Mouse (Mus musculus) layer of hippocampus, postnatal 25 days (tissue): ENCODE data around the gene Themis3. TPM values are rescaled to one million over a fixed set of nuclear protein-coding genes. Genes with fewer than 3 reads are reported as not detected.

ENCODE experiments used
- DNase-seq, 2 experiments: peaks; one replicate each; pipeline ENCODE4 v3.0.0; 2022; ENCODE audit warnings: mixed read lengths in 2 of 2, low spot score in 1 of 2; ENCODE audit errors: extremely low spot score in 1 of 2
- total RNA-seq, 2 experiments: library from RNA; stranded (reverse); gene quantifications; 2 replicates each; pipeline ENCODE4 v1.2.3; 2021

Themis3 gene
- under 1 TPM in 1 of 2 experiments, not detected in 1; 0.17 TPM for total RNA-seq

DNA sequence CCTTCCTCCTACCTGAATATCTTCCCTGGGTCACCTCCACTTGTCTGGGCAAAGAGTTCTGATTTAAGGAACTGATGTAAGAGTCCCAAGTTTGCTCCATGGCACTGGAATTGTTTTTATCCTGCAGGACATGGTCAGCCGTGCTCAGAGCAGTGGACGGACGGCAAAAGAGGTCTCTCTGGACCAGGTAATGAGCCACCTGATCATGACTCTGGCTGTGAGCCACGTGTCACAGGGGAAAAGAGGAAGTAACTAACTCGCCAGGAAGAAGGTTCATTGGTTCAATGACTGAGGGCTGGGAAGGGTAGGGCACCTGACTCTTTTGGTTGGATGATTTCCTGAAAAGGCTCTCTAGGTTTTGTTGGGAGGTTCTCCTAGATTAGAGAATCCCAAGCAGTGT, at the start of gene Themis3:
Gene Themis3 (minus strand): TSS at position 187 of the 400 bp plus-strand sequence.
- DNase-seq = no peak

DNA sequence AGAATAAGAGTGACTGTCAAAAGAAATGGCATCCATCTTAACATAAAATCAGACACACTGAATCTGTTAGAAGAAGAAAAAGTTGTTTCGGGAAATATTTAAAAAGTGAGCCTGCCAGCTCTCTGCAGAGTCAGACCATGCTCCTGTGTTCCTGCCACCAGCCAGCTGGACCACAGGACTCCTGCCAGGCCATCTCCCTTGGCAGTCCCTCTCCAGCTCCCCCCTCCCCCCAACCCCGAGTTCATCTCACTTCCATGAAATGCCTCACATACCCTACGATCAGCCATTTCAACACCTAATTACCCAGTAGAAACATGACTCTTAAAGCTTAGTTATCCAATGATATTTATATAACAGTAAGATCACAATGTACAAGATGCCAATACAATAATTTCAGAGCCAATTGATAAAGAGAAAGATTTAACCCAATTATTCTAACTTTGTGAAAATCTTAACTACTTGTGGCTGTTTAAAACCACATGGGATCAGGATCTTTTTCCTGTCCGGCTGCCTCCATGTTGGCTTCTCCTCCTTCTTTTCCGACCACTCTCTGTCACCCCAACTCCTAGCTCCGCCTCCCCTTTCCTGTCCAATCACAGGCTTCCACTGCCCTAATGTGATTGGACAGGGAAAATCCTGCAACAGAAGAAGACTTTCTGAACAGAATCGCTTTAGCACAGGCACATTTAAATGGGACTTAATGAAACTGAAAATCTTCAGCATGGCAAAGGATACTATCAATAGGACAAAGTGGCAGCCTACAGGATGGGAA, 43.7 kb upstream of the Themis3 start:
- no peak for DNase-seq

DNA sequence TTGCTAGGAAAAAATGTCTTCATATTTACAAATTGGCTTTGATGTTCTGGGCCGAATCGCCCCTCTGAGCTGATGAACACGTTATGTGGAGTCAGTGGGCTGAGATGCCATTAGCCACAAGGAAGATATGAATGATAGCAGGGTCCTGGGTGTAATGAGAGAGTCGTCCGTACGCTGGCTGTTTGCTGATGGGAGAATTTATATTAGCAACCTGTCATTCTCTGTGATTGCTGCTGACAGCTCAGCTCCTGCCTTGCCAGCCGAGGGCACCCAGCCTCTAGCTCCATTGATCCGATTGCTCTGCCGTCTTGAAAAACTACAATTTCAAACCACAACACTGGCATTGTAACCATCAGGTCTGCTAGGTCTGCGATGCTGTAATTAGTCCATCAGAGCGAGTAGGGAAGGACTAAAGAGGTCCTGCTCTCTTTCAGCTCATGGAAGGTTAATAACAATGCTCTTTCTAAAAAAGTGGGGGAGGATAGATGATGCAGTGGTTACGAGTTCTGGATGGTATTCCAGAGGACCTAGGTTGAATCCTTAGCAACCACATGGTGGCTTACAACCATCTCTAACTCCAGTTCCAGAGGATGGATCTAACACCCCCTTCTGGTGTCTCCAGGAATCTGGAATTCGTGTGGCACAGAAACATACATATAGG, 25.7 kb upstream of the Themis3 start:
- DNase-seq = no peak

DNA sequence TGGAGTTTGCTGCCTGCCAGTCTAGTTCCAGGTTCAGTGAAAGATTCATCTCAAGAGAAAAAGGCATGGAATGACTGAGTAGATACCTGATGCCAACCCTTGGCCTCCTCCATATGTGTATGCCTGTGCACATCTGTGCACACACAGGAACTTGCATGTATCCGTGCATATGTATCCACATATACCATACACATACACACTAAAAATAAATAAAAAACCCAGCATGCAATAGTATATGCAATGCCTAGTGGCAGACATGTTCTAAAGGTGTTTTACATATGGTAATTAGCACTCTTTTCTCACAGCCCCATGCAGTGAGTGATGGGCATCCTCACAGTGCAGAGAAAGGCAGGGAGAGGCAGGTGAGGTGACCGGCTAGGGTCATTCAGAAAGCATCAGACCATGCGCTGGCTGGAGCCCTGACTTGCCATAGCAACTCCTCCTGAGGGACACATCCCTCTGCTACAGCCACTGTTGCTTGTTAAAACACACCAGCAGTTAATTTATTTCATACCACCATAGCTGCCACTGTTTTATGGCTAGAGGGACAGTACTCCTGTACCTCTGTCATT, 24.9 kb upstream of the Themis3 start:
- no peak for DNase-seq

DNA sequence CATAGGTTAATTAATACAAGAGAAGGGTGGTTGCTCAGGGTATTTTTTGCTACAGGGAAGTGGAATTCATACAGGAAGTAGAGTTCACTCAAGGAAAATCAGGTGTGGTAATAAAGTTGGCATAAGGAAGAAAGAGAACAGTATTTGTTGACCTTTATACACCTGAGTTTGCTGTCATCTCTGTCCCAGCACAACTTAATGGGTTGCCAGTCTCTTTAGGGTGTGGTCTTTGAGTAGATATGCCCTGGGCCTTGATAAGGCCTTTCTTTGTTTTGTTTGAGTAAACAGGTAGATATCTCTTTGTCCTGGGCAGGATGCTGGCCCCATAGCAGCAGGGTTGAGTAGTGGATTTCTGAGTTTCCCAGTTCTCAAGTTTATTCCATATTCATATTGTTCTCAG, 15.6 kb upstream of the Themis3 start:
- DNase-seq = no peak

DNA sequence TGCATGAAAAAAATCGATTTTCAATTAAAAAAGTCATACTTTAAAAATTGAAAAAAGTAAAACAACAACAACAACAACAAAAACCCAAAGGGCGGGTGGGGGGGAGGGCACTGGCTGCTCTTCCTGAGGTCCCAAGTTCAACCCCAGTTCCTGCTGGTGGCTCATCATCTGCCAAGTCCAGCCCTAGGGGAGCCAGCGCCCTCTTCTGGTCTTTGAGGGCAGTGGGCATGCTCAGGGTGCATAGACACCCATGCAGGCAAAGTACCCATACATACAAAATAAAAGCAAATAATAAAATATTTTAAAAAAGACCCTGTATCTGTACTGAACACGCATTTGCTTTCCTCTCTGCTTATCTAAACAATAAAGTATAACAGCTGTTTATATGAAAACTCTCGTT, 10.5 kb upstream of the Themis3 start:
- no peak for DNase-seq

DNA sequence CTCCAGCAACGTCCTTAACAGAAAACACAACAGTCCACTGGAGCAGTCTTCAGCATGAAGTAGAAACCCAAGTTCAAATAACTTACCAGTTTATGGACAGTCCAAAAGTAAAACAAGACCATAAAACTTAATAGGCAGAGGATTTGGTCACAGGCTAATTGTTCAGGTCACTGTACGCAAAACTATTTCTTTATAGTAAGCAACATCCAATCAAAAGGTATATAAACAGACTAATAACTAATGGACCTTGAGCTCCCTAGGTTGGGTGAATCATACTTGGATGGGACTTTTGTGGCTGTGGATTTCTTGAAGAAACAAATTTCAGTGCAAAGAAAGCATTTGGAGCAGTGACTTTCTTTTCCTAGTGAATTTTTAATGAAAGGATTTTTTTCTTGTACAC, 6.8 kb upstream of the Themis3 start:
- no peak for DNase-seq

DNA sequence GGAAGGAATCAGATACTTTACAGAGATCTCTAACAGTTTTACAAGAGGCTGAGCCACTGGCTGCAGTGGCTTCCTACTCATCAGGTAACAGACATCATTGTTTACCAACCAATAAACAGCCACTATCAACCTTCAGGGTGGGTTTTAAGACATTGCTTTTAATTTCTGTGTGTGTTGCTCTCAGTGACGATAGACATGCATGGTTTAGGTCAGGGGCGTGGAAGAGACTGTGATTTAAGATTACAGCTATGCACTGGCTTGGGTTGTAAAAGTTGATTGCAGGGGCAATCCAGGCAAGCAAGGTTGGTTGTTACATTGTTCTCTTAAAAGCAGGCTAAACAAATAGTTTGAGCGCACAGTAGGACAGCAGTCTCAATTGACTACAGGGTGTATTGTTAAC, 1.4 kb upstream of the Themis3 start:
- no peak for DNase-seq

DNA sequence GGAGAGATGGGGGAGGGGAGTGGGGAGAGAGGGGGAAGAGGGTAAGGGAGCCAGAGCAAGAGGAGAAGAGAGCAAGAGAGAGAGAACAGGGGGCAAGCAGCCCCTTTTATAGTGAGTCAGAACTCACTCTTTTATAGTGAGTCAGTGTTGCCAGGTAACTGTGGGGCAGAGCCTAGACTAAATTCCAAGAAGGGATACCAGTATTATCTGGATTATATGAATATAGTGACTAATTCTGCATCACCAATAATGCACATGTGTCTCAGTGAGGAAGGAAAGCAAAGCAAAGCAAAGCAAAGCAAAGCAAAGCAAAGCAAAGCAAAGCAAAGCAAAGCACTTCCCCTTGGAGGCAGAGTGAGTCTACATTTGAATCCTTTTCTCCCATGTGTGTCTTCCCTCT, 835 bp upstream of the Themis3 start:
- no peak for DNase-seq

DNA sequence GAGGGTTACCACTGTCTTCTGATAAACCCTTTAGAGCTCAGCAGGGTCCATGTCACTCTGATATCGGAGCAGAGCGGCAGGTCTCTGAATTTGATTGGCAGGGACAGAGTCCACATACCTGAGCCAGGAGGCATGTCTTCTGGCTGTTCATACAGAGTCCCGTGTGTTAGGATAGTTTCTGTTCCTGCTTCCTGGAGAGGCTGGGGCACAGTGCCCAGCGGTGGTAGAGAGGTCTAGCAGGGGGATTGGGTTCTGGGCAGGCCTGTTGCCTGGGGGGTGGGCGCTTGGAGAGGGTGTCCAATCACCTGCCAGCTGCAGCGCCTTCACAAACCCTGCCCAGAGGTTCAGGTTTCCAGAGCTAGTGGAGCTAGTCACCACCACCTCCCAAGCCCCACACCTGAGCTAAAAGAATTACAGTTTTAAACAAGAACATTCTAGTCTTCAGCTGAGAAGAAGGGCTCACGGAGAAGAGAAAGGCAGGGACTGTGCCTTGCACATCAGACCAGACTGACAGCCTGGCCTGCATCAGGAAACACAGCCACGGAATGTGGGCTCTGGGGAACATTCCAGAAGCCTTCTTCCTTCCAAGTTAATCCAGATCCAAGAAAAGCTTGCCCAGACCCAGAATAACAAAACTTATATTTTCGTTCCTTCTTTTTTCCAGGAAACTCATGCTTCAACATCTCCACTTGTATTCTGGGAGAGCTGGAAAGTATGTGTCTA, 3.9 kb downstream of the Themis3 start:
- no peak for DNase-seq

DNA sequence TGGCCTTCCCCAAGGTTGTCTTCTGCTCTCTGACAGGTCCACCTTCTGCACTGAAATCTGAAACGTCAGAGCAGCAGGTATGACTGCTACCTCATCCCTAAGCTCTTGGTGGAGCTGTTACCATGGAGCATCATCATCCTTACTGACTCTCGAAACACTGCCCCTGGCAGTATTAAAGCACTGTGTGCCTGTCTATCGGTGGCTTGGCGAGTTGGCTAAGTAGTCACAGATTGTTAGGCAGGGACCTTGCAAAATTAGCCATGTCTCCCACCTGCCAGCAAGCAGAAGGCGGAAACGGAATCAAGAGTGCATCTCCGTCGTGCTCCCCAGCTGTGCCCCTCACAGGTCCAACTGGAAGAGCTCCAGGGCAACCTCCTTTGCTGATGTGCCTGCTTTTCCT, 4.6 kb downstream of the Themis3 start:
- DNase-seq = no peak

DNA sequence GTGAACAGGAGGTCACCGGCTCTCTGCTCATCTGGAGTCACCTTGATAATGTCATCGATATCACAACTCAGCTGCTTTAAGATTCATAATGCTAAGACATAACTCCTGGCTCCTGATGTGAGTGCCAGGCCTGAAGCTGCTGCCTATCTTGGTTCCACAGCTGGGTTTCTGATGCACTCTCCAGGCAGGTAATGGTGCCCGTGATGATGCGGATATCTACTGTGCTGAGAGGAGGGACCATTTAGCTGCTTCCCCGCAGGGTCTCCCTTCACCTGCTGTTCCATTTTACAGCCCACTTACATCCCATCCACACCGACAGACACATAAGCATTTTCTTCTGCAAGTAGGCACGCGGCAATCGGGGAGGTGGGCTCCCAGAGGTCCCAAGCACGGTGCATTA, 7.7 kb downstream of the Themis3 start:
- no peak for DNase-seq

DNA sequence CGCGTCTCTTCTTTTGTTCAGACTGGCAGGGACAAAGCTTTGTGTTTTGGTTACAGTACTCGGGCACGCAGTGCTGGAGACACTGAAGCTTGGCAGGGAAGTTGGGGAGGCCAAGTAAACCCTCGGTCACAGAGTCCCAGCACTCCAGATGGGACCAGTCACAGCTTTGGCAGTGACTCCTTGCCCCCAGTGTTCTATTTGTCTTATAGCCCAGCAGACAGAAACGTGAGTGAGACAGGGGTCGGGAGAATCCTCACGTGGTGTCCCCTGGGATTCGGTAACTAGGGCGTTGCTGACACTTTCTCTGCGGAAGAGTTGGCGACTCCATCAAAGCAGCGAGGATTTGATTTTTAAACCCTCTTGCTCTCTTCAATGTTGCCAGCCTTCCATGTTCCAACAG, 8.3 kb downstream of the Themis3 start:
- no peak for DNase-seq

DNA sequence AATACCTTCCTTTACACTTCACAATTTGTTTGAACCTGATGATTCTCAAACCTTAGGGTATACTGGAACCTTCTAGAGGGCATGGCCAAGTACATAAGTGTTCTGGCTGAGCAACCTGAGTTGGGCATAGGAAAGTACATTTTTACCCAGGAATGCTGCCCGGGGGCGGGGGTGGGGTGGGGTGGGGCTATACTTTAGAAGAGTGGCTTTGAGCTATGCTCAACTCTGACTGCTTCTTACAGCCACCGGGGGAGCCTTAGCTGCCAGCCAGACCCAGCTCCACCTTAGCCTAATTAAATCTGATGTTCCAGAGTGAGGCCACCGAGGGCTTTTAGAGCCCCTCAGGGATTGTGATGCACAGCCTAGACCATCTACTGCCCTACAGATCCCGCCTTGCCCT, 13.4 kb downstream of the Themis3 start:
- no peak for DNase-seq

DNA sequence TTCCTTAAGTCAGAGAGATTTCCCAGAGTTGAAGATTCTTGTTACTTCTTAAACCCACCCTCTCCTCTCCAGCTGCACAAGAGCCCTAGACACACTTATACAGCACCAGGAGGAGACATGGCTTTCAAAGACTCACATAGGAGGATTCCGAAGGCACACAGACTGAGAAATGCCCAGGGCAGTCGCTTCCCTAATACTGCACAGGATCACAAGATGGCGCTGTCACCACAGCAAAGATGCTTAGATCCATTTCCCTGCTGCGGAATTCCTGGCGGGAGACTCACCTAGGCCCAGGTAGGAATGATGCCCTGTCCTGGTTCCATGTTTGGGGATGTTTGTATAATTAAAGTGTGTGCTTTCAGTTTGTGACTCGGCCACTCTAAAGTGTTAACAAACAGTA, 16.4 kb downstream of the Themis3 start:
- peak; percentile 56 to 73 for DNase-seq

DNA sequence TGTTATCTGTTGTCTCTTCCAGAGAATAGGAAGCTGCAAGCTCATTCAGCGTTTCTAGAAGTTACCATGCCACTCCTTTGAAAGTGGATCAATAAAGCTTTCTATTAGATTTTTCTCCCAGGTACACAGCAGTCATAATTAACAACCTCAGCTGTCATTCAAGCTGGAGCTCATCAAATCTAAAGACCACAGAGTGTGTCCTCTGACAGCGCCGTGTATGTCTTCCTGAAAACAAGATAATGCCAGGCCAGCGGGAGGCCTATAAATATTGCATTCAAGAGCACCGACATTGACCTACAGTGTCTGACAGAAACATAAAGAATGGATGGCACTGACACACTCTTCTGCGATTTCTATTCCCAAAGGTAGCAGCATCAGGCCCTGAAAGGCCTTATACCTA, 16.9 kb downstream of the Themis3 start:
- DNase-seq = no peak

DNA sequence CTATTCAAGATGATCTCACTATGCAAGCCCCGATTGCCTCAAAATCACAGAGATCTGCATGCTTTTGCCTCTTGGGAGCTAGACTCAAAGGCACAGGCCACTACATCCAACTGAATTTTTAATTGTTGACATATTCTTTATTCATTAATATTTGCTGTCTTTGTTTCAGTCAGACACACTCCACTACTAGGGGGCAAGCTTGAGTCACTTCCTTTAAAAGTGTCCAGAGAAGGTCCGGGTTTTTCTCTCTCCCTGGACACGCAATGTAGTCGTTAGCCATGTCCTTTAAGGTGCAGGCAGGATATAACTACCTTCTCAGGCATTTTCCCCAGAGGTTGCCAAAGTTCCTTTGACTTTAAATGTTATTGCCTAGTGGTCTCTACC, 21.8 kb downstream of the Themis3 start:
- DNase-seq = peak in 1 of 2 experiments; percentile 57

DNA sequence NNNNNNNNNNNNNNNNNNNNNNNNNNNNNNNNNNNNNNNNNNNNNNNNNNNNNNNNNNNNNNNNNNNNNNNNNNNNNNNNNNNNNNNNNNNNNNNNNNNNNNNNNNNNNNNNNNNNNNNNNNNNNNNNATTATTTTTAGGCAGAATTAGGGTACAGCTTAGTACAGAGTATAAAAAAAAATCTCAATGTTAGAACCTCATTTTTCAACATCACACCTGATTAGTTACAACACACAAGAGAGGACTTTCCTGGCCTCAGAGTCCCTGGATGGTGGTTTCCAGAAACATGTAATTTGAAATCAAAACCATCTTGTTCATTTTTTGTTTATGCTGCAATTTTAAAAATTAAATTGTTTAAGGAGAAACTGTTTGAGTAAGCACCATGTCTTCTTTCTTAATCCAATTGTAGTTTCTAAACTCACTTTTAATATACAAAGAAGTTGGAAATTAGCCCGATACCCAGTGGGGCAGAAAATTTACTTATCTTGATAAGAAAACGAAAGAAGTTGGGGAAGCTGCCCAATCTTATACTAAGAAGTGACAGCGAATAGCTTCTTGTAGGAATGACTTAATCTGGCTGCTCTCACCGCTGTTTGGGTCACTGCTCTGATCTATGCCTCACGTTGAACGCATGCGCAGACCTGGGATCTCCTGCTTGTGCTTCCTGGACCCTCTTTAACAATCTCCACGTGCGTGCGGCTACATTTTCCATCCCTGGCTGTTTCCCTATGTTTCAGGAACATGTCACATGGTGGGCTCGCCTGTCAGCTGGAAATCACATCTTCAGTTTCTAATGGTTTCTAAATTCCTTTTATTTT, 22.4 kb downstream of the Themis3 start:
- DNase-seq = no peak

DNA sequence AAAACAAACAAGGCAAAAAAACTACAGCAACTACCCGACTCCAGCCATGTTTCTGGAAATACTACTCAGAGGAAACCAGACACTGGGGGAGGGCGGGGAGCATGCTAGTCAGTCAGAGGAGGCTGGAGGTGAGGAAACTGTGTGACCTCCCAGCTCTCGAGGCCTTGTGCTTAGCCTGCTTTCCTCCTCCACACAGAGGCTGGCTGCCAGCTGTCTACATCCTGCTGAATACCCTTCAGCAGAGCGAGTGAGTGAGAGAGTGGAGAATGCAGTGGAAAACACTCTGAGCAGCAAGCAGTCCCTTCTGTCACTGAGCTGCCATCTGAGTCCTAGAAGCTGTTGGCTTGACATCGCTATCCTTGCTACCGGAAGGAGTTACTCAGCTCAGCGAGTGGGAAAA, 30.2 kb downstream of the Themis3 start:
- no peak for DNase-seq

DNA sequence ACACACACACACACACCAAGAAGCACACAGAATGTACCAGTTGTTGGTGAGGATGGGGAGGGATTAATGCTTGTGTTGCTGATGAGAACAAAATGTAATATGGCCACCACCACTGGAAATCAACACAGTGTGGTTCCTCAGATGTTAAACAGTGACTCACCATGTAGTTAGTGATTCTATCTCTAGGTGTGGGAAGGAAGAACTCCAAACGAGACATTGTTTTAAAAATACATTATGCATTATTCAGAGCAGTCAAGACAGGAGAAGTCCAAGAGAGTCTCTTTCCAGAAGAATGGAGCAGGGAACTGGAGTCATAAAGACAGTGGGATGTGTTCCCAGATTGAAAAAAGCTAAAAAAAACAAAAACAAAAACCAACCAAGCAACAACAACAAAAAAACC, 30.9 kb downstream of the Themis3 start:
- no peak for DNase-seq
